Mouse (Mus musculus) forebrain, embryonic 12.5 days (tissue): ENCODE data around the gene Axin2. TPM values are rescaled to one million over a fixed set of nuclear protein-coding genes. Genes with fewer than 3 reads are reported as not detected.

ENCODE experiments used
- ATAC-seq: fragments of 200-750 bp; cut with Nextera tagmentation; 2 replicates; pipeline ENCODE4 v1.8.0; 2017; ENCODE audit warnings: moderate TSS enrichment; ENCODE audit not compliant: low FRiP score
- H3K27ac ChIP-seq: fragments of 300-500 bp; sonication (generic); 2 replicates; pipeline ENCODE4 v1.5.1; 2016; ENCODE audit warnings: mild to moderate bottlenecking
- H3K27me3 ChIP-seq: fragments of 300-500 bp; sonication (generic); 2 replicates; pipeline ENCODE4 v1.6.1; 2016; ENCODE audit warnings: mild to moderate bottlenecking
- H3K36me3 ChIP-seq: fragments of 300-500 bp; sonication (generic); replicated peaks from 2 replicates; pipeline ENCODE4 v1.6.1; 2016; ENCODE audit warnings: mild to moderate bottlenecking
- H3K4me1 ChIP-seq: fragments of 300-500 bp; sonication (generic); 2 replicates; pipeline ENCODE4 v1.6.1; 2016
- H3K4me2 ChIP-seq: fragments of 300-500 bp; sonication (generic); 2 replicates; pipeline ENCODE4 v1.6.1; 2016; ENCODE audit warnings: mild to moderate bottlenecking, moderate library complexity
- H3K4me3 ChIP-seq: fragments of 300-500 bp; sonication (generic); replicated peaks from 2 replicates; pipeline ENCODE4 v1.5.1; 2016; ENCODE audit warnings: mild to moderate bottlenecking
- H3K9ac ChIP-seq: fragments of 300-500 bp; sonication (generic); 2 replicates; pipeline ENCODE4 v1.6.1; 2016; ENCODE audit warnings: mild to moderate bottlenecking
- H3K9me3 ChIP-seq: fragments of 300-500 bp; sonication (generic); 2 replicates; pipeline ENCODE4 v1.6.1; 2016
- WGBS: fragments of 180-500 bp; shearing (Covaris S2); methylation state at CpG from one replicate; pipeline ENCODE4 v1.1.7; 2016; 5-methylcytosine and 5-hydroxymethylcytosine counted together
- polyA plus RNA-seq: library from polyadenylated mRNA; unstranded; fragments of >200 nt; fragmentation: Nextera tagmentation; extraction: Ambion mirVana; gene quantifications from 2 replicates; pipeline ENCODE4 v1.2.1, GENCODE M21; 2016

The Axin2 gene
- polyA plus RNA-seq, 1 experiment from 2014 or later: 17.4 TPM

DNA sequence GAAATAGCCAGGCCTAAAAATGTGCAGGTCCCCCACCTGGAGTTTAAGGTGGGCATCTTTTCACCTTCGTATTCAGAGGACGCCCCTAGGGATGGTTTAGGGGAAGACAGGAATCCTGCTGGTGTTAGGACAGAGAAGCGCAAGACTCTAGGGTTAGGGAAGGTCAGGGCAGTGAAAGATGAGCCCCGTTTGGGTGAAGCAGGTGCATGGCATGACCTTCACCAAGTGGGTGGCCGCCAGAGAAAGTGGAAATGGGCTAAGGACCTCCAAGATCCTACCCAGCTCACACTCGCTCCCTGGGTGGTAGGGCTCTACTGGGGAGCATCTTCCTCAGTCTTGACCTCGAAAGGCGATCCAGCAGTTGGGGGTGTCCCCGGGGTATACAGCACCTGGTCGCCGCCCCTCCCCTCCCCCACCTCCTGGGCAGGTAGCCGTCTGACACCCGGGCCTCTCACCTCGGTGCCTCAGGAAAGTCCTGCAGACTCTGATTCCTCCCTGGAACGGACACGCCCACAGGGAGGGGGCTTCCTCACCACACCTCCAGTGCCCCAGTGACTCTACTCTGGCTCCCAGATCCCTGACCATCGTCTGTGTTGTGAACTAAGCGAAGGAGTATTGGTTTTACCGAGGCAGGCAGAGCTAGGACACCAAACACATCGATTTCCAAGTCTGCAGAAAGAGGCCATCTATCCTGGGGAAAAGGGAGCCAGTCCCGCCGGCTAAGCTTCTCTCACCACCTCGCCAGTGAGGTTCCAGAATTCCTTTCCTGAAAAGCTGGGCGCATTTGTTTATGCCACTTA is 10.6 kb upstream of the Axin2 start:
- H3K36me3 ChIP-seq: no peaks in the 10 kb centered on the region
- peaks cover 35% of the 10 kb centered on the region for H3K27me3 ChIP-seq
- no peak overlapping the region for H3K27ac ChIP-seq
- peak overlapping the region; percentile 1; the same call in 1 of the 2 replicates for H3K9ac ChIP-seq
- ATAC-seq: no peak
- H3K4me3 ChIP-seq: no peak overlapping the region
- peaks cover 17% of the 10 kb centered on the region for H3K4me1 ChIP-seq
- H3K9me3 ChIP-seq: no peaks in the 10 kb centered on the region
- 9% methylated on average over 24 of the region's 24 CpGs for WGBS
- peak overlapping the region; percentile 36 for H3K4me2 ChIP-seq

- Histone ChIP-seq H3K4me2 (peak overlapping the region; percentile 6; the same call in 1 of the 2 replicates), H3K4me3 (no peak overlapping the region), H3K27ac (no peak overlapping the region), H3K36me3 (no peaks in the 10 kb centered on the region), H3K4me1 (peaks cover 17% of the 10 kb centered on the region), H3K9ac (no peak overlapping the region; the same call in 1 of the 2 replicates), H3K27me3 (peaks cover 35% of the 10 kb centered on the region), H3K9me3 (no peaks in the 10 kb centered on the region)
- no peak for ATAC-seq
- 5% methylated on average over 14 of the region's 14 CpGs for WGBS
These were observed 9.7 kb upstream of the Axin2 start for GRCm38 (mm10) chr11:108910328-108910886.

DNA sequence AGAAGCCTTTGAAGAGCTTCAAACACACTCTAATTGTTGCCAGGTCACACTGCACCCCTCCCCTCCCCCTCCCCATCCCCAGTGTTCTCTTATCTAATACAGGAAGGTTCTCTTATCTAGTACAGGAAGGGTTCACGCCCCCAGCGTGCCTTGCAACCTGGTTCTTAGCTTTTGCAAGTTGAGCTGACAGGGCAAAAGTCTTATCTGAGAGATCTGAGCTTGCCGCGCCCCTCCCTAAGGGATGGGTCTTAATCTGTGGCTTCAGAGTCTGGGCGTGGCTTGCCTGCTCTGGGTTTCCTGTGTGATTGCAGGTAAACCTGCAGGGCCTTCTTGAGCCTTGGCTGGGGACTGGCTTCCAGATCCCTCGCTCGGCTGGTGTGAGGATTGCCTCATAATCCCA is 9.2 kb upstream of the Axin2 start:
- no peak overlapping the region for H3K9ac ChIP-seq
- WGBS: 23% methylated on average over 7 of the region's 7 CpGs
- no peak overlapping the region for H3K4me3 ChIP-seq
- H3K27me3 ChIP-seq: peaks cover 35% of the 10 kb centered on the region
- H3K36me3 ChIP-seq: no peaks in the 10 kb centered on the region
- peak overlapping the region; percentile 6; the same call in 1 of the 2 replicates for H3K4me2 ChIP-seq
- peaks cover 17% of the 10 kb centered on the region for H3K4me1 ChIP-seq
- H3K27ac ChIP-seq: no peak overlapping the region
- H3K9me3 ChIP-seq: no peaks in the 10 kb centered on the region
- no peak for ATAC-seq

DNA sequence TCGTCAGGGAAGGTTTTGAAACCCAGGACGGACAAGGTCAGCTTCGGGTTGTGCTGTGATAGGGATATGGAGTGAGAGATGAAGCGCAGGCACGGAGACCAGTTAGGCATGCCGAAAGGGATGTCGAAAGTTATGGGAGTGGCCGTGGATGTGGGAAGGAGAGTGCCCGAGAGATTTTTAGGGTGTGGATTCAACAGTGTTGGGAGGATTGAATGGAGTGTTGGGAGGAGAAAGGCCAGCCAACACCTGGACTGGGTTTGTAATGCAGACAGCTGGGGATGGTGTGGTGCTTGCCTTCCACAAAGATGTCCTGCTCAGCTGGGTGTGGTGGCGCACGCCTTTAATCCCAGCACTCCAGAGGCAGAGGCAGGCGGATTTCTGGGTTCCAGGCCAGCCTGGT is 8.0 kb upstream of the Axin2 start:
- Histone ChIP-seq H3K36me3 (no peaks in the 10 kb centered on the region), H3K9me3 (no peaks in the 10 kb centered on the region), H3K27me3 (peaks cover 35% of the 10 kb centered on the region), H3K4me3 (no peak overlapping the region), H3K4me2 (no peak overlapping the region), H3K27ac (no peak overlapping the region), H3K9ac (no peak overlapping the region), H3K4me1 (peaks cover 18% of the 10 kb centered on the region)
- WGBS: 93% methylated on average over 12 of the region's 12 CpGs
- no peak for ATAC-seq

DNA sequence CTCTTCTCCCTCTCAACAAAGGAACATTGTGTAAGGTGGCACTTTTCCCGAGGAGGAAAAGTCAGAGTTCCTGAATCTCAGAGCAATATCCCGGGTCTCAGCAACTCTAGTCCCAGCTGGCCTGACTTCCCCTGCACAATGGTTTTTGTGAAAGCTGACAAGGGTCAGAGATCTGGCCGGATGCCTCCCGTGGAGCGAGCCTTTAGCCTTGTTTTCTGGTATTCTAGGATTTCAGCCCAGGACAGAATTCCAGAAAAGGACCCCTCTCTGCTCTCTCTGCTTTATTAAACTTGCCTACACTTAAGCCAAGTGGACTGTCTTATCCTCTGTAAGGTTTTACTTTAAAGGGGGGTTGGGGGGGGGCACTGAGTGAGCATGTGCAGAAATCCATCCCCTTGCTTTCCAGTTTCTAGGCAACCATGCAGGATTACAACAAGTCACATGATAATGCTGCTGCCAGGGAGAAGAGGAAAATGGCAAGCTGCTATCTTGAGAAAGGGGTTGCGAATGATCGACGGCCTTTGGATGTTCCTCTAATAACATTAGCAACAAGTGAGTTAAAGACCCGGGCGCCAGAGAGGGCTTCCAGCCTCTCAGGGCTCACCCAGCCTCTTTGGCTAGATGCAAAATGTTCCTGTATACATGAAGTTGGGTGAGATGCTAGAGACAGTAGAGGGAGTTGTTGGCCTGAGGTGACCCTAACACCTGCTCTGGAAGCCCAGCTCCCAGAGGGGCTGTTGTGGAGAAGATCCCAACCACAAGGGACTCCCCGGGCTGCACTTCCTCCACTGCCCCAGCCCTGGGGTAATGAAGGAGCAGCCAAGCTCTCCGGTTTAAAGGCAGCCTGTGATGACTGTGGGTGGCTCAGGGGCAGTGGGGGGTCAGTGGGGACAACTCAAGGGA is 2.5 kb upstream of the Axin2 start:
- Histone ChIP-seq H3K9me3 (no peaks in the 10 kb centered on the region), H3K4me2 (peak overlapping the region; percentile 29; the same call in 1 of the 2 replicates), H3K4me3 (no peak overlapping the region), H3K27me3 (peaks cover 12% of the 10 kb centered on the region; the same call in 1 of the 2 replicates), H3K9ac (no peak overlapping the region; the same call in 1 of the 2 replicates), H3K27ac (peak overlapping the region; percentile 69), H3K4me1 (peaks cover 36% of the 10 kb centered on the region), H3K36me3 (no peaks in the 10 kb centered on the region)
- 9% methylated on average over 12 of the region's 12 CpGs for WGBS
- no peak for ATAC-seq

DNA sequence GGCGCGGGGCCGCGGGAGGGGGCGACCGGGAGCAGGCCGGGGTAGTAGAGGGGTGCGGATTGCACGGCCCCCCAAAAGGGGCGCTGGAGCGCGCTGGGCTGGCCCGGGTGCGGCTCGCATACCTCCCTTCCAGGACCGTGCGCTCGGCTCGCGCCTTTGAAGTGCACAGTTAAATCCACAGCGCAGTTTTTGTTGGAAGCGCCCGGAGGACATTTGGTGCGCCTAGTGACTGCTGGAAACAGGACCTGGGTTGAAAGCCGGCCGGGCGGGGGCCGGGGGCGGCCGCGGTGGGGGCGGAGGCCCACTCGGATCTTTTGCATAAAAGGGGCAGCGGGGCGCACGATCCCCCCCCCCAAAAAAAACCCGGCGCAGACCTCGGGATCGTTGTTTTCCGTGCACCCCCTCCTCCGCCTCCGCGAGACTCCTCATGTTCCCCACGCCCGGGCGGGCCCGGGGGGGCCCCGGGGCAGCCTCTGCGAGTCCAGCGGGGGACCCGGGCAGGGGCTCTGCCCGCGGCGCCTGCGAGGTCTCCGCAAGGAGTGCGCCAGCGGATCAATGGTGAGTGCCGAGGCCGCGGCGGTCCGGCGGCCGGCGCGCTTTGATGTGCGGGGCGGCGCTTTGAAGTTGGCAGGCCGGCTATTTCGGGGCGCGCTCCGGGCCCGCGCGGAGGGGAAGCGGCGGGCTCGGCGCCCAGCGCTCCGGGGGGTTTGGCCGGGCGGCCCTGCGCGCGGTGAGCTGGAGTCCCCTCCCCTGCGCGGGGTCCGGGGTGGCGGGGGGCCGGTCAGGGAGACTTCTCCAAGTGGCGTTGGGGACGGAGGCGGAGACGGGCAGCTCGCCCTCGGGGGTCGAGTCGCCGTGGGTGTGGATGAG is 722 bp downstream of the Axin2 start:
- peak; percentile 85 for ATAC-seq
- under 1% methylated on average over 82 of the region's 104 CpGs for WGBS
- H3K4me1 ChIP-seq: peaks cover 68% of the 10 kb centered on the region

GRCm38 (mm10) chr11:108921506-108922455 is 1.6 kb downstream of the Axin2 start:
- peak overlapping the region; percentile 91 for H3K9ac ChIP-seq
- peaks cover 14% of the 10 kb centered on the region; the same call in 1 of the 2 replicates for H3K27me3 ChIP-seq
- no peaks in the 10 kb centered on the region for H3K9me3 ChIP-seq
- peak overlapping the region; percentile 88 for H3K4me2 ChIP-seq
- H3K36me3 ChIP-seq: peaks cover 7% of the 10 kb centered on the region; the same call in 1 of the 2 replicates
- peak; percentile 13 for ATAC-seq
- under 1% methylated on average over 51 of the region's 62 CpGs for WGBS
- H3K27ac ChIP-seq: peak overlapping the region; percentile 100
- peaks cover 77% of the 10 kb centered on the region for H3K4me1 ChIP-seq
- peak overlapping the region; percentile 92 for H3K4me3 ChIP-seq

More for the DNA sequence above, 722 bp downstream of the Axin2 start:
- Histone ChIP-seq H3K27ac (peak overlapping the region; percentile 100), H3K27me3 (peaks cover 14% of the 10 kb centered on the region; the same call in 1 of the 2 replicates), H3K36me3 (peaks cover 7% of the 10 kb centered on the region; the same call in 1 of the 2 replicates), H3K4me3 (peak overlapping the region; percentile 92), H3K9ac (peak overlapping the region; percentile 91), H3K4me2 (peak overlapping the region; percentile 88), H3K9me3 (no peaks in the 10 kb centered on the region)

GRCm38 (mm10) chr11:108922511-108923187 is 2.5 kb downstream of the Axin2 start:
- ATAC-seq: no peak
- Histone ChIP-seq H3K9me3 (no peaks in the 10 kb centered on the region), H3K9ac (peak overlapping the region; percentile 91), H3K27ac (peak overlapping the region; percentile 100), H3K4me2 (peak overlapping the region; percentile 88), H3K27me3 (peaks cover 14% of the 10 kb centered on the region; the same call in 1 of the 2 replicates), H3K4me3 (peak overlapping the region; percentile 92), H3K36me3 (peaks cover 10% of the 10 kb centered on the region), H3K4me1 (peaks cover 79% of the 10 kb centered on the region)
- under 1% methylated on average over 31 of the region's 32 CpGs for WGBS

DNA sequence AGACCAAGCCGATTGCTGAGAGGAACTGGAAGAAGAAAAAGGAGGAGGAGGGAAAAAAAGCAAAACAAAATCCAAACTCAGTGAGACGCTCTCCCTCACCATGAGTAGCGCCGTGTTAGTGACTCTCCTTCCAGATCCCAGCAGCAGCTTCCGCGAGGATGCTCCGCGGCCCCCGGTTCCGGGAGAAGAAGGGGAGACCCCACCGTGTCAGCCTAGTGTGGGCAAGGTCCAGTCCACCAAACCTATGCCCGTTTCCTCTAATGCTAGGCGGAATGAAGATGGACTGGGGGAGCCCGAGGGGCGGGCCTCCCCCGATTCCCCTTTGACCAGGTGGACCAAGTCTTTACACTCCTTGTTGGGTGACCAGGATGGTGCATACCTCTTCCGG is 3.0 kb downstream of the Axin2 start:
- 1% methylated on average over 17 of the region's 17 CpGs for WGBS
- peaks cover 12% of the 10 kb centered on the region for H3K36me3 ChIP-seq
- H3K9ac ChIP-seq: peak overlapping the region; percentile 91
- H3K4me3 ChIP-seq: peak overlapping the region; percentile 92
- no peak for ATAC-seq
- peak overlapping the region; percentile 85 for H3K27ac ChIP-seq
- peaks cover 14% of the 10 kb centered on the region; the same call in 1 of the 2 replicates for H3K27me3 ChIP-seq
- H3K9me3 ChIP-seq: no peaks in the 10 kb centered on the region
- peaks cover 79% of the 10 kb centered on the region for H3K4me1 ChIP-seq
- peak overlapping the region; percentile 88 for H3K4me2 ChIP-seq

GRCm38 (mm10) chr11:108923781-108924180 is 3.6 kb downstream of the Axin2 start:
- peaks cover 12% of the 10 kb centered on the region for H3K36me3 ChIP-seq
- peak overlapping the region; percentile 92 for H3K4me3 ChIP-seq
- peak overlapping the region; percentile 85 for H3K27ac ChIP-seq
- no peaks in the 10 kb centered on the region for H3K9me3 ChIP-seq
- 35% methylated on average over 13 of the region's 13 CpGs for WGBS
- peaks cover 79% of the 10 kb centered on the region for H3K4me1 ChIP-seq
- peaks cover 10% of the 10 kb centered on the region; the same call in 1 of the 2 replicates for H3K27me3 ChIP-seq
- peak overlapping the region; percentile 88 for H3K4me2 ChIP-seq
- ATAC-seq: no peak
- H3K9ac ChIP-seq: peak overlapping the region; percentile 91
